Mouse (Mus musculus) layer of hippocampus, adult 18-20 months (tissue): ENCODE data around the gene Slc6a16. TPM values are rescaled to one million over a fixed set of nuclear protein-coding genes. Genes with fewer than 3 reads are reported as not detected.

ENCODE experiments used
- DNase-seq, 2 experiments: peaks; one replicate each; pipeline ENCODE4 v3.0.0; 2022; ENCODE audit warnings: low spot score in 2 of 2
- total RNA-seq, 2 experiments: library from RNA; stranded (reverse); gene quantifications; 2 replicates each; pipeline ENCODE4 v1.2.3; 2021

Gene Slc6a16
- total RNA-seq, 2 experiments from 2014 or later, result 1.3 to 2.6 TPM

- DNase-seq, result no peak
Observed at GRCm38 (mm10) chr7:45215673-45216441, 25.0 kb upstream of the Slc6a16 start, which contains the start of gene Tead2. TSS of gene Tead2 (plus strand) at chr7:45215753.

DNA sequence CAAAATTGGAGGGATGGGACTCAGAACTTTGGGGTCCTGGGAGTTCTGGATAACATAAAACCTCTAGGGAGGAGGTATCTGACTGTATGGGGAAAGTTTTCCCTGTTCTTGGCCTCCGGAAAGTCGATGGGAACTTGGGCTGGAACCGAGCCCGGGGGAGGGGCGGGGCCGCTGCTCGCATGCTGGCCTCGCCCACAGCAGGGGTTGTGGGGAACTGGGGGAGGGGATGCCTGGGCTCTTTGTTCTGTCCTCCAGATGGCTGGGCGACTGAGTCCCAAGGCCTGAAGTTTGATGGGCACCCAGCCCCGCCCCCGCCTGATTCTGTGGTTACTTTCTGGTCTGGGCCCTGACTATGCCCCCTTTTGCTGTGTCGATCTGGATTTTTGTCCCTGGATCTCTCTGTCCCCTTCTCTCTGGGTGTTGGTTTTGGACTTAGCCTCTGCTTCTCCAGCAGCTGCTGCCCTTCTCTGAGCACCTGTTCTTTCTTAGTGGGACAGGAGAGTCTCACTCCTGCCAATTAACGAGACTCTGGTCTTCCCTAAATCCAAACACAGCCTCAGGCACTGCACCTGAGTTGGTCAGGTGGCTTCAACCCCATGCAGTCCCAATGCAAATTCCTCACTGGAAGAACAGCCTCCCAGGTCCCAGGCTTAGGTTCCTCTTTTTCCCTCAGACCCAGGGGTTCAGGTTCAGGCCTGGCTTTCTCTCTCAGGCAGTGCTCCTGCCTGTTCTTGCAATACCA lies 24.3 kb upstream of the Slc6a16 start:
- no peak for DNase-seq

DNA sequence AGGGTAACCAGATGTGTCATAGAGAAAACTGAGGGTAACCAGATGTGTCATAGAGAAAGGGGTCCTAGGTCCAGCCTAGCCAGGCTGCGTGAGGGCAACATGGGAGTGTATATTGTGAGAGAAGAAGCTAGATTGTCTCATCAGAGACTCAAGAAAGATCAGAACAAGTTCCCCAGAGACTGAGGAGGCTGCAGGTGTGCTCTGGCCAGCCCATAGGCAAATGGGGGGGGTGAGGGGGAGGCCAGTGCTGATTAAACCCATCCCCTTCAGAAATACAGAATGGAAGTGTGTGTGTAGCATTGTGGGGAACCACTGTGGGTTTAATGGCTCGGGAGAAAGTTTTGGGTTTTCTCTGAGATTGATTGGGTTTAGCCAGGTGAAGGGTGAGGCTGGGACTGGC lies 19.2 kb upstream of the Slc6a16 start:
- no peak for DNase-seq

DNA sequence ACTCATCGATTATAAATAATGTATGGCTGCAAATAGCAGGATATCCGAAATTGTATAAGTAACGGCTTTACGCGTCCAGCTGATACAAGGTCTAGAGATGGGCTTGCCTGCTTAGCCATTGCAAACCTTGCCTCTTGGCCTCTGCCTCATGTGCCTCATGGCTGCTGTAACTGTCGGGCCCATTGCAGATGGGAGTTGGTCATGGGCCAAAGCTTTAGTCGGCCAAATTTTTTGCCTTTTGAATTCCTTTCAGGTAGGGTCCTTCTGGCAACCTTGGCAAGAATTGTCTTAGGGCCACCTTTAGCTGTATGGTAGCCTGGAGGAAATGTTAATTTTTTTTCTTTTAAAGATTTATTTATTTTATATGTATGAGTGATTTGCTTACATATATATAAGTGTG lies 16.1 kb upstream of the Slc6a16 start:
- DNase-seq, result no peak

DNA sequence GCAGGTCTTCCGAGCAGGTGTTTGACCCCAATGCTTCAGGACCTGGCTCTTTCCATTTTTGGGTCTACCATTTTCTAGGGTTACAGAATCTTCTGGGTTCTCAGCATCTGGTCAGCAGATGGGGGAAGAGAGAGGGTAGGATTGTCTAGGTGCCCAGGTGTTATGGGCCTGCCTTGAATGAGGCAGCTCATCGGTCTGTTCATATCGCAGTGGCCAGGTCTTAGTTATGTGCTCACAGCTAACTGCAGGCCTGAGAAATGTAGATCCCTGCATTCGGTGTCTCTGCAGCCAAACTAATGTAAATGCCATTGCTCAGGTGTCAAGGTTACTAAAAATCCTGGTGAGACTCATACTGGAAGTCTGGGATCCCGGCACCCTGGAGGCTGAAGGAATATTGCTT lies 14.5 kb upstream of the Slc6a16 start:
- no peak for DNase-seq

- no peak for DNase-seq
Observed at GRCm38 (mm10) chr7:45228548-45228947, 12.3 kb upstream of the Slc6a16 start.

- DNase-seq, result no peak
Observed at GRCm38 (mm10) chr7:45229046-45229445, 11.8 kb upstream of the Slc6a16 start.

- no peak for DNase-seq
Observed at GRCm38 (mm10) chr7:45229459-45230203, 11.3 kb upstream of the Slc6a16 start.

DNA sequence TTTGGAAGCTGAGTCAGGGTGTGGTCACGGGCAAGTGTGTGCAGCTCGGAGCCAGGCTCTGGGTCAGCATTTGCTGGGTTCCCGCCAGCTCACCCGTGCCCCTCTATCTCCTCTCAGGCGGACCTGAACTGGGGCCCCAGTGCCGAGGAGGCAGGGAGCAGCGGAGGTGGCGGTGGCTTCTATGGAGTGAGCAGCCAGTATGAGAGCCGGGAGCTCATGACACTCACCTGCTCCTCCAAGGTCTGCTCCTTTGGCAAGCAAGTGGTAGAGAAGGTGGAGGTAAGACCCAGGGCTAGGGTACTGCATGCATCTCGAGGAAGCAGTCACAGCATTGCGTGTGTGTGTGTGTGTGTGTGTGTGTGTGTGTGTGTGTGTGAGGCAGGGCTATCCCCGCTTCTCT lies 9.7 kb upstream of the Slc6a16 start:
- DNase-seq, result no peak

DNA sequence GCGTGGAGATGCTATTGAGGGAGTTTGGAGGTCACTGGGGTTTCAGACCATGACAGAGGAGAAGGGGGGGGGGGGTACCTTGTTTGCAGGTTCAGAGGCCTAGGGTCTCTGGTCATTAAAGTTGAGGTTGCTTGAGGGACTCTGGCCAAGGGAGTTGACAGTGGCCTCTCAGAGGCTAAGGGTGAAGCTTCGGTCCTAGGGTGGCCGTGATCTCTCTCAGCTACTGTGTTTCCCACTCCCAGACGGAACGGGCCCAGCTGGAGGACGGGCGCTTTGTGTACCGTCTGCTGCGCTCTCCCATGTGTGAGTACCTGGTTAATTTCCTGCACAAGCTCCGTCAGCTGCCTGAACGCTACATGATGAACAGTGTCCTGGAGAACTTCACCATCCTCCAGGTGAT lies 8.9 kb upstream of the Slc6a16 start:
- no peak for DNase-seq

DNA sequence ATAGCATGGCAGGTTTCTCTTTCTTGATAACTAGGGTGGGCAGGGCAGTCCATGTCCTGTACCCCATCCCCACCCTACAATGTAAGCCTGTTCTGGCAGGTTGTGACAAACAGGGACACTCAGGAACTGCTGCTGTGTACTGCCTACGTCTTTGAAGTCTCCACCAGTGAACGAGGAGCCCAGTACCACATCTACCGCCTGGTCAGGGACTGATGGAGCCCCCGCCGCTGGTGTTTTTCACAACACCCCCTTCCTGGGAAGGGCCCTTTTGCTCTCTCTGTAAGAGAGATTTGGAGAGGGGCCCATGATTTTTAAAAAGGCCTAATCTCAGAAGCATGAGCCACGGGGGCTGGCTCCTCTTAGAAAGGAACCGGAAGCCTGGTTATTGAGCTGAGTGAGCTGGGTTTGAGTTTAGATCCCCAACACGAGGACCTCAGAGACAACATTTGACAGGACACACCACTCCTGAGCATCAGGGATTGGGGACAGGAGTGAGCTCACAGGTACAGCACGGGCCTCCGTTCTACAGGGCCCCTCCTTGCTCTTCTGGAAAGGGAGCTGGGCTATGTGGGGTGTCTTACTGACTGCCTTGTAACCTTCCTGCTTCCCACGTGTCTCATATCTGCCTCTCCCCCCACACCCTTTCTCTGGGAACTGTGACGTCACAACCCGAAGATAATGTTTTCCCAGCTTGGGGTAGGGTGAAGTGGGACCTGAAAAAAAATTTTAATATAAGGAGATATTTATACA lies 8.0 kb upstream of the Slc6a16 start:
- DNase-seq, result no peak

DNA sequence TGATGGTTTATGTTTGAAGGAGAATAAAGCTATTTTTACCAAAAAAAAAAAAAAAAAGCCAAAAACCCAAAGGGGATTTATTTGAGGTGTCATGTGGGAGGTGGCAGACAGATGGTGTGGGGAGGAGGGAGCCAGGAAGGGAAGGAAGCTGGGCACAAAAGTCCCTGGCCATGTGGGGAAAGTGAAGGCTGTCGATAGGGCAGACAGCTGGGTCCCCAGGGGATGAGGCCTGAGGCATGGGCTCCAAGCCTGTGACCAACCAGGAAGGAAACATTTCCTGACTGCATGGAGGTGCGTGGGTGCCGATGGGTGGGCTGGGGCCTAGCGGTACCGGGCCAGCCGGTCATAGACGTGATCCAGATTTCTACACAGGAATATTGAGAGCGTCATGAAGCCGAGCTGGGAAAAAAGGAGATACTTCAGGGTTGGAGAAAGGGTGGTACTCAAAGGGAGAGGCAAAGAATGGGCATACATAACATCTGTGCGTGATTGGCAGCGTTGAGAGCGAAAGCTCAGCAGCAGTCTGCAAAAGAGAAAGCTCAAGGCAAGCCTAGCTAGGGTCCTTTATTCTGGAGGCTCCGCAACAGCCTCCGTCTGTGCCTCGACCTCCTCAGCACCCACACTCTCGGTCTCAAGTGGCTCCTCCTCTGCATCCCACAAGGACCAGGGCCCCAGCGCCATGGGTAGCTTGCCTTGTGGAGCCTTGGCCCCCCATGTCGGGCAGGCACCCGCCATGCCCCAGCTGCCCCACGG lies 7.1 kb upstream of the Slc6a16 start:
- DNase-seq, result peak; percentile 76 to 84

DNA sequence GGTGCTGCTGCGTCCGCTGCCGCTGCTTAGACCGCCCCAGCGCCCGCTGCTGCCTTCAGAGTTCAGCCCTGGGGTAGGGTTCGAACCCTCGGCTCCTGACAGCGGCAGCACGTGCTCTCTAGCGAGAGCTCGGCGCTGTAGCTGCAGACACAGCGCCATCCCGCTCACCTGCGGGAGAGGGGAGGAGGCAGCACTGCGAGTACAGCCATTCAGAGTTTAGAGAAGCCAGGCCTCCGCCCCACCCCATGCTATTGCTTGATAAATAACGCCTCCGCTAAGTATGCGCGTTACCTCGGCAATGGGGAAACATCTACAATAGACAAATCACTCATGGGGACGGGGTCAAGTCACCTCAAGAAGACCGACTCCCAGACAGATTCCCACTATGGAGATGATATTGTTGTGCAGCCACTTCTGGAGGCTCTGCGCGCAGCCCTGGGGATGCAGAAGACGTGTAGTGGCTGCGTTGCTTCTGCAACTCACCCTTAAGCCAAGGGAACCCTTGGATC lies 6.5 kb upstream of the Slc6a16 start:
- DNase-seq, result peak in 1 of 2 experiments; percentile 48

DNA sequence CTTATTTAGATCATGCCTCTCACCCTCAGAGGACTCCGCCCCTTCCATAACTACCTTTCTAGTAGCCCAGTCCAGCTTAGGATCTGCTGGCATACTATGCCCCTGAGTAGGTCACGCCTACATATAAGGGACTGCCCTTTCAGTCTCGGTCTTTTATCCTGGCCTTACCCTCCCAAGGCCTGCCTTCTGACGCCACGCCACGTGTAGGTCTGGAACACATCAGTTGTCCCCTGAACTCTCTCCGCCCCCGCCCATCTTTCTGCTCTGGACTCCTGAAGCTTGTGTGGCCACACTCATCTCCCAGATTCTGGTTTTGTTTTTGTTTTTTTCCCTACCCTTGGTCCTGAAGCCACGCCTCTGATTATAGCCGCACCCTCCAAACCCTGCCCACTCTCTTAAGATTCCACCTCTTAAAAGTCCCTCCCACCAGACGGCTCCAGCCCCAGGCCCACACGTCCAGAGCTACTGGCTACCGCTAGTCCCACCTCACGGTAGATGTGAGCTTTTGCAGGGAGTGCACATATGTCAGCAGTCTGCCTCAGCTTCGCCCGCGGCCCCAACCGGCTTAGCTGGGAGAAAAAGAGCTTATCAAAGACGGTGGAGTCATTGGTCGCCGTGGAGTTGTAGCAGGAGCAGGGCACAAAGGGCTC lies 5.8 kb upstream of the Slc6a16 start:
- DNase-seq, result no peak

GRCm38 (mm10) chr7:45235656-45236180 lies 5.2 kb upstream of the Slc6a16 start:
- DNase-seq, result no peak

GRCm38 (mm10) chr7:45237747-45238699 lies 2.9 kb upstream of the Slc6a16 start:
- DNase-seq, result no peak

GRCm38 (mm10) chr7:45238723-45239496 lies 2.0 kb upstream of the Slc6a16 start, which contains the start of gene Cd37:
TSS of gene Cd37 (minus strand) at chr7:45239115.
- no peak for DNase-seq
